Mouse (Mus musculus): ENCODE data around the gene Arhgap19. TPM values are rescaled to one million over a fixed set of nuclear protein-coding genes. Genes with fewer than 3 reads are reported as not detected.

Gene Arhgap19
- total and polyA plus RNA-seq, 2 experiments from 2014 or later, result 2.7 to 13.2 TPM

DNA sequence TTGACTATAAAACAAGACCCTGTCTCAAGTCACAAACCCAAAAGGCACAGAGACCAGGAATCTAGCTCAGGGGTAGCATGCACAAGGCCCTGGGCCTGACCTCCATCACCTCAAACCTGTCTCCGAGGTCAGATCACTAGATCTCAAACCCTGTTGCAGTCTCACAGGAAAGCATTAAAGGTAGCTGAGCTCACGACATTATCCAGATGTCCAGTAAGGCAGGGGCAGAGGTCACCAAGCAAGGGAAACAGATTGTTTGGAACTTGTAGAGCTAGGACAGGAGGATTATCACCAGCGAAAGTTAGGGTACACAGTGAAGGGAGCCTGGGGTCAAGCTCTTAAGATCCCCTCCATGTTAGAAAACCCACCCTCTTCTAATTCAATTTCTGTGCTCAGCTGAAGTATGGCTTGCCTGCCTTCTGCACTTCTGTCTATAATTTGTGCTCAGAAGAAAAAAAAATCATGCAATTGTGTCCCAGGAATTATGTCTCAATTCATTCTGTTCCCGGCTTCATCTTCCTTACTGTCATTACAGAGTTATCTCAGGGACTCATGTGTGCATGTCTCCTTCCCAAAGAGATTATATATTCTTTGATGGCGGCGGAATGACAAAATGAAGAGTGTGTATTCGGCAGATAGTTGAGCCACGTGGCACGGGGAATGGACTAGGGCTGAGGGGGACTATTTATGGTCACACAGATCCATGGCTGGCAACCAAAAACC is 35.5 kb upstream of the Arhgap19 start:
- no peak overlapping the region for H3K4me2 ChIP-seq (ENCODE audit: low read depth, low read length)
- 32% methylated on average over 9 of the region's 9 CpGs for WGBS
- no peak for TF ChIP-seq EP300 (IDR thresholded peaks at IDR 0.05; ENCODE audit: low read depth)
- TF ChIP-seq CTCF (IDR thresholded peaks at IDR 0.05; ENCODE audit: low read depth), result no peak
- no peak overlapping the region for H3K9ac ChIP-seq (replicated peaks; ENCODE audit: low read depth, low read length)
- ATAC-seq (ENCODE audit: insufficient read depth, low read depth) (peak; percentile 40; the same call in 1 of the 2 replicates), DNase-seq (ENCODE audit: low spot score) (no peak)
- H3K4me3 ChIP-seq (ENCODE audit: low read depth, low read length), result no peak overlapping the region
- peaks cover 23% of the 10 kb centered on the region; the same call in 1 of the 2 replicates for H3K4me1 ChIP-seq (ENCODE audit: control insufficient read depth, insufficient read depth)
- H3K36me3 ChIP-seq (replicated peaks; ENCODE audit: control insufficient read depth, insufficient read depth, low read length), result no peaks in the 10 kb centered on the region
- H3K27me3 ChIP-seq (ENCODE audit: control insufficient read depth, insufficient read depth, low read length), result peaks cover 8% of the 10 kb centered on the region
- 0 out of 2 replicates have a peak overlapping the region, but pooled peaks have one; percentile 3 for H3K27ac ChIP-seq (ENCODE audit: low read depth)
- no peaks in the 10 kb centered on the region for H3K9me3 ChIP-seq (replicated peaks; ENCODE audit: control insufficient read depth, low read length)

DNA sequence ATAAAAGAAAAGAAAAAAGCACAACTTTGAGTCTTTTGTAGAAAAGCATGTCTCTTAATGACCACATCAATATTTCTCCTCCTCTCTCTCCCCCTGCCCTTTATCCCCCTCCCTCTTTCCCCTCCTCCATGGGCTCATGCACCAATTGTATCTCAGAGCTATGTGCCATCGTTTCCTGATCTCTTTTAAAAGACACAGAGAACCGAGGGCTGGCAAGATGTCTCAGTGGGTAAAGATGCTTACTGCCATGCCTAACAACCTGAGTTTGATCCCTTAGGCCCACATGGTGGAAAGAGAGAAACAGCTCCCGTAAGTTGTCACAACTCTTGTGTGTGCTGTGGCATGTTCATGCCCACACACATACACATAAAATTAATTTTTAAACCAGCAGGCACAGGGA is 34.9 kb upstream of the Arhgap19 start:
- H3K4me1 ChIP-seq (ENCODE audit: control insufficient read depth, insufficient read depth), result peaks cover 26% of the 10 kb centered on the region; the same call in 1 of the 2 replicates
- no peak overlapping the region for H3K27ac ChIP-seq (ENCODE audit: low read depth)
- 59% methylated on average over 3 of the region's 3 CpGs for WGBS

DNA sequence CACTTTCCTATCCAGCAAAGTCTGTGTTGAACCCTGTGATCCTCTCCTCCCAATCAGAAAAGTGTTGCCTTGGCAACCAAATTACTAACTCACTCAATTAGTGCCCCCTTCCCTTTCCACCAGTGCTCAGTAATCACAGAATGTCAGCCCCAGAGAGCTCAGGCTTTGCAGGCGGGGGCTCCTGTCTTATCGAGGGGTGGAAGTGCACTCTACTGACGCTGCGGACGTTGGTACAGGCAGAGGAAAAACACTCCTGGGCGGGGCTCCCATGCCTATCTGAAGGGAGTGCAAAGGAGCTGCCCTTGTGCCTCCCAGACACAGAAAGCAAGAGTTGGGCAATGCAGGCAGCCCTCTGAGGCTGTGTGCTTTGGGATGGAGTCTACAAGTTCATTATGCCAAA is 34.0 kb upstream of the Arhgap19 start:
- TF ChIP-seq CTCF (IDR thresholded peaks at IDR 0.05; ENCODE audit: low read depth) (no peak), EP300 (IDR thresholded peaks at IDR 0.05; ENCODE audit: low read depth) (no peak)
- no peaks in the 10 kb centered on the region for H3K9me3 ChIP-seq (replicated peaks; ENCODE audit: control insufficient read depth, low read length)
- 3% methylated on average over 6 of the region's 6 CpGs for WGBS
- peak; percentile 41 for DNase-seq (ENCODE audit: low spot score)
- peak overlapping the region; percentile 38; the same call in 1 of the 2 replicates for H3K4me2 ChIP-seq (ENCODE audit: low read depth, low read length)
- peaks cover 15% of the 10 kb centered on the region for H3K27me3 ChIP-seq (ENCODE audit: control insufficient read depth, insufficient read depth, low read length)
- ATAC-seq (ENCODE audit: insufficient read depth, low read depth), result peak; percentile 31
- H3K9ac ChIP-seq (replicated peaks; ENCODE audit: low read depth, low read length), result no peak overlapping the region
- no peak overlapping the region for H3K4me3 ChIP-seq (ENCODE audit: low read depth, low read length)
- peaks cover 30% of the 10 kb centered on the region; the same call in 1 of the 2 replicates for H3K4me1 ChIP-seq (ENCODE audit: control insufficient read depth, insufficient read depth)
- no peak overlapping the region for H3K27ac ChIP-seq (ENCODE audit: low read depth)
- H3K36me3 ChIP-seq (replicated peaks; ENCODE audit: control insufficient read depth, insufficient read depth, low read length), result no peaks in the 10 kb centered on the region

More for the DNA sequence above, 34.9 kb upstream of the Arhgap19 start:
- H3K4me2 ChIP-seq (ENCODE audit: low read depth, low read length), result no peak overlapping the region
- H3K27me3 ChIP-seq (ENCODE audit: control insufficient read depth, insufficient read depth, low read length), result peaks cover 11% of the 10 kb centered on the region
- H3K9me3 ChIP-seq (replicated peaks; ENCODE audit: control insufficient read depth, low read length), result no peaks in the 10 kb centered on the region
- H3K9ac ChIP-seq (replicated peaks; ENCODE audit: low read depth, low read length), result no peak overlapping the region
- no peak overlapping the region for H3K4me3 ChIP-seq (ENCODE audit: low read depth, low read length)
- no peak for TF ChIP-seq CTCF (IDR thresholded peaks at IDR 0.05; ENCODE audit: low read depth)
- TF ChIP-seq EP300 (IDR thresholded peaks at IDR 0.05; ENCODE audit: low read depth), result no peak
- ATAC-seq (ENCODE audit: insufficient read depth, low read depth) (no peak), DNase-seq (ENCODE audit: low spot score) (no peak)
- H3K36me3 ChIP-seq (replicated peaks; ENCODE audit: control insufficient read depth, insufficient read depth, low read length), result no peaks in the 10 kb centered on the region

DNA sequence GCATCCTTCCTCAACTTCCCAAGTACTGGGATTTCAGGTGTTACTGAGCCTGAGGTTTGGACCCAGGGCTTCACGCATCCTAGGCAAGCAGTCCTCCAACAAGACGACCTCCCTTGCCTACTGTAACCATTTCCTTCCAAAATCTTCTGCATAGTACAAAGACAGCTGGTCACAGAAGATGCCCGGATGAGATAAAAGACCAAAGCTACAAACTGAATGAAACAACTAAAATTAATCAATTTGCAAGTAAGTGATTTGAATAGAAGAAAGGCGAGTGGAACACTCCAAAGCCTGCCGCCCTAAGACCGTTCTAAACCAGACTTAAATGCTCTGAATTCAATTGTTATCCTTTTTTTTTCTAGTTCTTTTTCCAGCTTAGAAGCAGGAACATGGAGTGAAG is 33.6 kb upstream of the Arhgap19 start:
- DNase-seq (ENCODE audit: low spot score) (no peak), ATAC-seq (ENCODE audit: insufficient read depth, low read depth) (no peak)
- Histone ChIP-seq H3K4me2 (ENCODE audit: low read depth, low read length) (no peak overlapping the region; the same call in 1 of the 2 replicates), H3K4me3 (ENCODE audit: low read depth, low read length) (no peak overlapping the region), H3K36me3 (replicated peaks; ENCODE audit: control insufficient read depth, insufficient read depth, low read length) (no peaks in the 10 kb centered on the region), H3K27me3 (ENCODE audit: control insufficient read depth, insufficient read depth, low read length) (peaks cover 15% of the 10 kb centered on the region), H3K4me1 (ENCODE audit: control insufficient read depth, insufficient read depth) (peaks cover 30% of the 10 kb centered on the region; the same call in 1 of the 2 replicates), H3K9me3 (replicated peaks; ENCODE audit: control insufficient read depth, low read length) (no peaks in the 10 kb centered on the region), H3K27ac (ENCODE audit: low read depth) (no peak overlapping the region), H3K9ac (replicated peaks; ENCODE audit: low read depth, low read length) (no peak overlapping the region)
- TF ChIP-seq CTCF (IDR thresholded peaks at IDR 0.05; ENCODE audit: low read depth), result no peak
- no peak for TF ChIP-seq EP300 (IDR thresholded peaks at IDR 0.05; ENCODE audit: low read depth)
- 61% methylated on average over 6 of the region's 6 CpGs for WGBS

DNA sequence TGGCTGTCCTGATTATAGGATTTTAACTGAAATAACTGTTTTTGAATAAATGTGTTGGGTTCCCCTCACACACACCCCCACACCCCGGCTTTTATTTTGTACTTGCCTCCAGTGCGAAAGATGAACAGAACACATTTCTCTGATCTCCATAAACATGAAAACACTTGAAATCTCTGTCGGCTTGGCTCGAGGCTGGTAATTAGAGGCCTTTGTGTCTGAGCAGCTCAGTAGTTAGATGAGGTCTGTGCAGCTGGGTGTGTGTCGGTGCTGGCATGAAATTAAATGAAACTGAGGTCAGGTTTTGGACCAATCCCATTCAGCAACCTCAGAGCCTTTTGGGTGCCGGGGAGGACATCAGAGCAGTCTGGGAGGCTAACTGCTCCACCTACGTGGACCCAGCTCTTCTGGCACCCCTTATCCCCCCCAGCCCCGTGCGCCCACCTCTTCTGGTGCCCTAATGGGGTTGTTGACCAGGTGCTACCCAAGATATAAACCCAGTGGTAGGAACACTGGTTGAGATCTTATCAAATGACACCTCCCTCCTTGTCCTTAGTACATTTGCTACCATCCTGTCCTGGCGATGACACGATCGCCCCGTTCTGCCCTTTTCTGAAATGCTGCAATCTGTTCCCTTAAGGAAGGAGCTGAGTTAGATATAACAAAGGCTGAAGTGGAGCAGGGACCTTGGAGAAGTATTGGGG is 30.8 kb upstream of the Arhgap19 start:
- Histone ChIP-seq H3K27ac (ENCODE audit: low read depth) (no peak overlapping the region), H3K9me3 (replicated peaks; ENCODE audit: control insufficient read depth, low read length) (no peaks in the 10 kb centered on the region), H3K27me3 (ENCODE audit: control insufficient read depth, insufficient read depth, low read length) (peaks cover 15% of the 10 kb centered on the region), H3K4me2 (ENCODE audit: low read depth, low read length) (no peak overlapping the region), H3K36me3 (replicated peaks; ENCODE audit: control insufficient read depth, insufficient read depth, low read length) (no peaks in the 10 kb centered on the region), H3K4me3 (ENCODE audit: low read depth, low read length) (no peak overlapping the region), H3K9ac (replicated peaks; ENCODE audit: low read depth, low read length) (no peak overlapping the region), H3K4me1 (ENCODE audit: control insufficient read depth, insufficient read depth) (peaks cover 25% of the 10 kb centered on the region; the same call in 1 of the 2 replicates)
- no peak for ATAC-seq (ENCODE audit: insufficient read depth, low read depth)
- no peak for DNase-seq (ENCODE audit: low spot score)
- 81% methylated on average over 13 of the region's 13 CpGs for WGBS
- TF ChIP-seq EP300 (IDR thresholded peaks at IDR 0.05; ENCODE audit: low read depth) (no peak), CTCF (IDR thresholded peaks at IDR 0.05; ENCODE audit: low read depth) (no peak)
